Mouse (Mus musculus) layer of hippocampus, postnatal 10 days (tissue): Measurements from ENCODE around the gene 1700047I17Rik2. TPM values are rescaled to one million over a fixed set of nuclear protein-coding genes. Genes with fewer than 3 reads are reported as not detected.
"Not testable (repeated sequence)": the region's sequence is repeated elsewhere in the genome, so short reads cannot be mapped to it uniquely, and the experiment has no call there.

ENCODE experiments used
- DNase-seq, 2 experiments: peaks; one replicate each; pipeline ENCODE4 v3.0.0; 2021; ENCODE audit warnings: low spot score in 2 of 2
- long read RNA-seq: library from polyadenylated mRNA; stranded (forward); transcript quantifications from one replicate; pipeline ENCODE4 v2.0.0, GENCODE M21; 2023
- total RNA-seq, 2 experiments: library from RNA; stranded (reverse); gene quantifications; 2 replicates each; pipeline ENCODE4 v1.2.3; 2021

The 1700047I17Rik2 gene
- 10 to 100 TPM in 1 of 2 experiments, not detected in 1; 11.8 TPM for total RNA-seq
- long read RNA-seq, transcript 1700047I17Rik2-201 (5 exons, 3,863 nt): major isoform, 45 of 61 reads
- long read RNA-seq, partial matches to known transcripts: 3 of 61 reads
- long read RNA-seq, other reads (novel, unspliced or antisense): 13 of 61 reads

GRCm38 (mm10) chr12:55199306-55199705, at the start of gene 1700047I17Rik2:
Gene 1700047I17Rik2 (plus strand): TSS chr12:55199592.
- DNase-seq: not testable (repeated sequence)

- not testable (repeated sequence) for DNase-seq
Observed at GRCm38 (mm10) chr12:55154559-55155448, 44.6 kb upstream of the 1700047I17Rik2 start, which contains the start of gene Srp54b. Gene Srp54b (plus strand): TSS chr12:55155104.

GRCm38 (mm10) chr12:55155449-55155783, 44.0 kb upstream of the 1700047I17Rik2 start:
- DNase-seq: not testable (repeated sequence)

GRCm38 (mm10) chr12:55167034-55167557, 32.3 kb upstream of the 1700047I17Rik2 start:
- not testable (repeated sequence) for DNase-seq

- not testable (repeated sequence) for DNase-seq
Observed at GRCm38 (mm10) chr12:55187686-55188085, 11.7 kb upstream of the 1700047I17Rik2 start.

- not testable (repeated sequence) for DNase-seq
Observed at GRCm38 (mm10) chr12:55189127-55189526, 10.3 kb upstream of the 1700047I17Rik2 start.

GRCm38 (mm10) chr12:55199799-55200198, 407 bp downstream of the 1700047I17Rik2 start:
- DNase-seq: not testable (repeated sequence)

- not testable (repeated sequence) for DNase-seq
Observed at GRCm38 (mm10) chr12:55212944-55213343, 13.6 kb downstream of the 1700047I17Rik2 start.

GRCm38 (mm10) chr12:55229626-55230519, 30.5 kb downstream of the 1700047I17Rik2 start, which contains the start of gene Srp54c:
Gene Srp54c (plus strand): TSS chr12:55230168.
- DNase-seq: not testable (repeated sequence)

GRCm38 (mm10) chr12:55230520-55230861, 31.1 kb downstream of the 1700047I17Rik2 start:
- DNase-seq: not testable (repeated sequence)

GRCm38 (mm10) chr12:55242243-55242642, 42.9 kb downstream of the 1700047I17Rik2 start:
- not testable (repeated sequence) for DNase-seq

- not testable (repeated sequence) for DNase-seq
Observed at GRCm38 (mm10) chr12:55261950-55262349, 62.6 kb downstream of the 1700047I17Rik2 start.

- DNase-seq: not testable (repeated sequence)
Observed at GRCm38 (mm10) chr12:55263385-55263784, 64.0 kb downstream of the 1700047I17Rik2 start.

Other genes starting within 250 kb of the 1700047I17Rik2 start
- gene Gm20403, start 213.1 kb upstream of the 1700047I17Rik2 start, total RNA-seq: not detected
- gene Baz1a, start 185.2 kb upstream of the 1700047I17Rik2 start, total RNA-seq: 1 to 10 TPM; 2.9 to 4.2 TPM
- 10 to 100 TPM in 1 of 2 experiments, 1 to 10 TPM in 1; 8.5 to 10.6 TPM for gene 2700097O09Rik, start 119.5 kb upstream of the 1700047I17Rik2 start, total RNA-seq
- 100 to 1,000 TPM; 102 to 116 TPM for gene Srp54a, start 119.3 kb upstream of the 1700047I17Rik2 start, total RNA-seq
- gene Fam177a, start 75.1 kb upstream of the 1700047I17Rik2 start, total RNA-seq: 10 to 100 TPM; 26.7 to 36.8 TPM
- gene Srp54b, start 44.5 kb upstream of the 1700047I17Rik2 start, total RNA-seq: 10 to 100 TPM; 73.1 to 95.4 TPM
- gene Srp54c, start 30.6 kb downstream of the 1700047I17Rik2 start, total RNA-seq: 10 to 100 TPM; 35.2 to 41.0 TPM
- gene 1110008L16Rik, start 100.0 kb downstream of the 1700047I17Rik2 start, total RNA-seq: 1 to 10 TPM; 7.6 to 8.8 TPM
- 10 to 100 TPM; 13.0 to 13.9 TPM for gene Ppp2r3c, start 103.4 kb downstream of the 1700047I17Rik2 start, total RNA-seq
- gene Psma6, start 184.6 kb downstream of the 1700047I17Rik2 start, total RNA-seq: 100 to 1,000 TPM; 167 to 168 TPM